Mouse (Mus musculus) erythroblast, embryonic 14.5 days (primary cell): Measurements from ENCODE around the gene Efcab3.

ENCODE experiments used
- GATA1 ChIP-seq: IDR thresholded peaks from 2 replicates; pipeline ENCODE4 v1.6.1; 2012; ENCODE audit warnings: low read length, inconsistent platforms, mixed read lengths
- TAL1 ChIP-seq: IDR thresholded peaks from 3 replicates; pipeline ENCODE4 v1.6.1; 2012; ENCODE audit warnings: low read length, inconsistent platforms, mixed read lengths

GRCm38 (mm10) chr11:105117814-105118213 lies 54.4 kb downstream of the Efcab3 start:
- TF ChIP-seq GATA1 (no peak), TAL1 (no peak)
